ENCODE assay signal across 23 mouse cellular contexts in genomic region chr13:79673358-79673757, GRCm38 (mm10).
DNase-seq lines count a peak whose midpoint lies in the region; ATAC-seq and TF ChIP-seq lines count a peak whose summit lies in the region.
"Had no signal": no experiment of that assay in that cellular context is flagged by ENCODE, and none has a peak within 500 bp of the region (broad histone marks: within the 10 kb centered on the region; RNA-seq: fewer than 3 reads in every experiment).

No protein-coding gene starts in this region.

- ATAC-seq in forebrain, embryonic 11.5 days (replicated peaks; ENCODE audit: low FRiP score), result peak; percentile 95
- no peak for ATAC-seq in forebrain, postnatal 0 days
- ATAC-seq in forebrain, embryonic 15.5 days (replicated peaks), result peak; percentile 84
- no peak for ATAC-seq in hindbrain, embryonic 12.5 days (ENCODE audit: low FRiP score)
- ATAC-seq: hindbrain, embryonic 16.5 days; inflammation-experienced regulatory T-cells, adult 6 months; intestine, postnatal 0 days had no signal

- no peak for TF ChIP-seq POLR2A in brain, embryonic 14.5 days (IDR thresholded peaks at IDR 0.05; ENCODE audit: borderline replicate concordance, extremely low read depth, insufficient read depth, insufficient read length, poor library complexity, severe bottlenecking)

- H3K4me1 ChIP-seq in forebrain, embryonic 11.5 days (replicated peaks; ENCODE audit: control insufficient read depth, insufficient read depth, low read length), result no peaks in the 10 kb centered on the region
- H3K4me1 ChIP-seq in forebrain, postnatal 0 days (ENCODE audit: insufficient read depth), result no peaks in the 10 kb centered on the region
- 0 out of 2 replicates have a peak, but pooled peaks cover 4% of the 10 kb centered on the region for H3K4me1 ChIP-seq in forebrain, embryonic 15.5 days
- no peaks in the 10 kb centered on the region for H3K4me1 ChIP-seq in hindbrain, embryonic 12.5 days
- H3K4me1 ChIP-seq: embryonic facial prominence, embryonic 15.5 days; heart, embryonic 15.5 days had no signal

- no peak for DNase-seq in forebrain, embryonic 11.5 days (ENCODE audit: low spot score)
- no peak for DNase-seq in forebrain, postnatal 0 days
- DNase-seq in brain, embryonic 14.5 days (ENCODE audit: low read depth), result peak; percentile 90
- DNase-seq in retina, postnatal 1 day, result peak; percentile 89
- no peak for DNase-seq in layer of hippocampus, adult 18-20 months (ENCODE audit: low spot score in 2 of 2)
- DNase-seq: adrenal gland, adult 2 months; adrenal gland, postnatal 25 days; cerebellum, adult 8-10 months; cerebellum, postnatal 14 days; gastrocnemius, postnatal 10 days; heart, adult 2 months; heart, postnatal 14 days; kidney, adult 8-10 months had no signal

- WGBS in forebrain, embryonic 11.5 days, result 26% methylated on average over 2 of the region's 2 CpGs
- 18% methylated on average over 2 of the region's 2 CpGs for WGBS in forebrain, postnatal 0 days
- 7% methylated on average over 2 of the region's 2 CpGs for WGBS in forebrain, embryonic 15.5 days
- WGBS in hindbrain, embryonic 12.5 days, result 72% methylated on average over 2 of the region's 2 CpGs

- H3K9me3 ChIP-seq in forebrain, embryonic 11.5 days (ENCODE audit: control insufficient read depth, low read length), result no peaks in the 10 kb centered on the region; the same call in 1 of the 2 replicates
- no peaks in the 10 kb centered on the region for H3K9me3 ChIP-seq in forebrain, postnatal 0 days (ENCODE audit: low read length)
- H3K9me3 ChIP-seq in forebrain, embryonic 15.5 days, result peaks cover 4% of the 10 kb centered on the region; the same call in 1 of the 2 replicates
- H3K9me3 ChIP-seq in hindbrain, embryonic 12.5 days (replicated peaks), result no peaks in the 10 kb centered on the region
- H3K9me3 ChIP-seq: embryonic facial prominence, embryonic 15.5 days; heart, embryonic 15.5 days had no signal

- TF ChIP-seq CTCF in forebrain, postnatal 0 days (IDR thresholded peaks at IDR 0.05; ENCODE audit: low read depth), result no peak
- TF ChIP-seq CTCF in brain, embryonic 14.5 days (IDR thresholded peaks at IDR 0.05; ENCODE audit: borderline replicate concordance, extremely low read depth, insufficient read depth, insufficient read length), result no peak

- no peak overlapping the region for H3K9ac ChIP-seq in forebrain, embryonic 11.5 days (ENCODE audit: low read length)
- H3K9ac ChIP-seq in forebrain, postnatal 0 days, result no peak overlapping the region
- H3K9ac ChIP-seq in forebrain, embryonic 15.5 days (replicated peaks), result no peak overlapping the region
- H3K9ac ChIP-seq in hindbrain, embryonic 12.5 days, result no peak overlapping the region
- H3K9ac ChIP-seq: embryonic facial prominence, embryonic 15.5 days; heart, embryonic 15.5 days had no signal

- no peaks in the 10 kb centered on the region for H3K27me3 ChIP-seq in forebrain, embryonic 11.5 days (ENCODE audit: control insufficient read depth, insufficient read depth, low read length)
- H3K27me3 ChIP-seq in forebrain, postnatal 0 days (ENCODE audit: insufficient read depth, low read length), result no peaks in the 10 kb centered on the region
- H3K27me3 ChIP-seq in forebrain, embryonic 15.5 days, result no peaks in the 10 kb centered on the region
- no peaks in the 10 kb centered on the region for H3K27me3 ChIP-seq in hindbrain, embryonic 12.5 days
- H3K27me3 ChIP-seq: CH12.LX; embryonic facial prominence, embryonic 15.5 days; heart, embryonic 15.5 days had no signal

- no peaks in the 10 kb centered on the region for H3K36me3 ChIP-seq in forebrain, embryonic 11.5 days (ENCODE audit: control insufficient read depth, insufficient read depth, low read length)
- no peaks in the 10 kb centered on the region for H3K36me3 ChIP-seq in forebrain, postnatal 0 days (ENCODE audit: insufficient read depth)
- no peaks in the 10 kb centered on the region for H3K36me3 ChIP-seq in forebrain, embryonic 15.5 days
- no peaks in the 10 kb centered on the region for H3K36me3 ChIP-seq in hindbrain, embryonic 12.5 days
- H3K36me3 ChIP-seq: embryonic facial prominence, embryonic 15.5 days; heart, embryonic 15.5 days had no signal

- H3K27ac ChIP-seq in forebrain, embryonic 11.5 days (ENCODE audit: low read depth, low read length), result no peak overlapping the region
- H3K27ac ChIP-seq in forebrain, postnatal 0 days (ENCODE audit: low read depth, low read length), result no peak overlapping the region
- no peak overlapping the region for H3K27ac ChIP-seq in forebrain, embryonic 15.5 days (replicated peaks)
- no peak overlapping the region for H3K27ac ChIP-seq in hindbrain, embryonic 12.5 days
- H3K27ac ChIP-seq: embryonic facial prominence, embryonic 15.5 days; heart, adult 2 months; heart, embryonic 15.5 days had no signal

- no peak overlapping the region for H3K4me2 ChIP-seq in forebrain, embryonic 11.5 days (ENCODE audit: low read depth, low read length, severe bottlenecking)
- no peak overlapping the region for H3K4me2 ChIP-seq in forebrain, postnatal 0 days (ENCODE audit: low read depth)
- H3K4me2 ChIP-seq in forebrain, embryonic 15.5 days (replicated peaks), result no peak overlapping the region
- H3K4me2 ChIP-seq in hindbrain, embryonic 12.5 days (replicated peaks), result no peak overlapping the region
- H3K4me2 ChIP-seq: embryonic facial prominence, embryonic 15.5 days; heart, embryonic 11.5 days; heart, embryonic 15.5 days had no signal

- H3K4me3 ChIP-seq in forebrain, embryonic 11.5 days (ENCODE audit: low read depth, low read length), result no peak overlapping the region
- H3K4me3 ChIP-seq in forebrain, postnatal 0 days (ENCODE audit: low read depth, low read length), result no peak overlapping the region
- no peak overlapping the region for H3K4me3 ChIP-seq in forebrain, embryonic 15.5 days
- H3K4me3 ChIP-seq in hindbrain, embryonic 12.5 days, result no peak overlapping the region
- H3K4me3 ChIP-seq: embryonic facial prominence, embryonic 15.5 days; erythroblast, embryonic 14.5 days; heart, adult 2 months; heart, embryonic 15.5 days had no signal

Comparison
In these comparisons a context has a peak if more than half of its experiments do, and no peak if none do; other contexts are left out.
1. ATAC-seq: peak in forebrain, embryonic 11.5 days (single experiment) and forebrain, embryonic 15.5 days (single experiment); none in forebrain, postnatal 0 days (single experiment) and hindbrain, embryonic 12.5 days (single experiment).
2. DNase-seq: peak in brain, embryonic 14.5 days (single experiment) and retina, postnatal 1 day (single experiment); none in forebrain, embryonic 11.5 days (single experiment), forebrain, postnatal 0 days (single experiment) and layer of hippocampus, adult 18-20 months (0 of 2).